Mouse (Mus musculus) spleen, adult 2 months (tissue): ENCODE measurements at regions not wholly inside any gene's neighbourhood (a gene's known extent, or its start where the extent isn't known, plus 50 kb on each side); places are given as distances from the start of the nearest gene placed in this dataset.

Experiments
- CTCF ChIP-seq: fragments of 200-500 bp; IDR thresholded peaks from 2 replicates; pipeline ENCODE4 v1.5.1; 2011; ENCODE audit warnings: mild to moderate bottlenecking, inconsistent platforms; ENCODE audit not compliant: insufficient read depth, insufficient read length, insufficient replicate concordance; ENCODE audit errors: extremely low read depth
- POLR2A ChIP-seq: fragments of 200-500 bp; IDR thresholded peaks from 2 replicates; pipeline ENCODE4 v1.6.1; 2011; ENCODE audit warnings: low read depth, low read length, inconsistent platforms

DNA sequence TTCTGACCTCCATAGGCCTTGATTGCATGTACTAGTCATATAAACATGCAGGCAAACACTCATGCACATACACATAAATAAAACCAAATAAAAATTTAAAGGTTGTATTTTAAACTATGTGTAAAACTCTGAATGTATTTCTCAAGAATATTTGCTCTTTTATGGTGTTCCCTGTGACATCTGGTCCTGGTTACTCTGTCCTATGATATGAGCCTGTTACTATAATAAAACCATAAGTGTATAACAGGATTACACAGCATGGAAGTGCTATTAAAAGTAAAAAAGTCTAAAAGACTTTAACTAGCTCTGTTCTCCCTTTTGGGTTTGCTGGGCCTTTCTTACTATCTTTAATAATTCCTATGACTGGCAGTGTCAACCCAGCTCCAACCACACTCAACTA lies 103.0 kb upstream of the Zpld1 start:
- TF ChIP-seq POLR2A (no peak), CTCF (no peak)
